Mouse (Mus musculus) stomach, embryonic 14.5 days (tissue): ENCODE results near the gene A730009L09Rik. TPM values are rescaled to one million over a fixed set of nuclear protein-coding genes. Genes with fewer than 3 reads are reported as not detected.

Source experiments
- ATAC-seq: fragments of 200-750 bp; cut with Nextera tagmentation; 2 replicates; pipeline ENCODE4 v1.8.0; 2017; ENCODE audit warnings: low read depth, moderate TSS enrichment; ENCODE audit not compliant: insufficient number of reproducible peaks, insufficient read depth, low FRiP score
- H3K27ac ChIP-seq: fragments of 300-500 bp; sonication (generic); 2 replicates; pipeline ENCODE4 v1.5.1; 2014; ENCODE audit warnings: mild to moderate bottlenecking, low read length, moderate library complexity, mixed read lengths
- H3K27me3 ChIP-seq: fragments of 300-500 bp; sonication (generic); 2 replicates; pipeline ENCODE4 v1.6.1; 2014; ENCODE audit warnings: low read length, control low read depth, mixed read lengths; ENCODE audit not compliant: control insufficient read depth, insufficient read depth
- H3K36me3 ChIP-seq: fragments of 300-500 bp; sonication (generic); 2 replicates; pipeline ENCODE4 v1.6.1; 2014; ENCODE audit warnings: mild to moderate bottlenecking, control low read depth, low read length, moderate library complexity, mixed read lengths; ENCODE audit not compliant: control insufficient read depth, insufficient read depth
- H3K4me1 ChIP-seq: fragments of 300-500 bp; sonication (generic); 2 replicates; pipeline ENCODE4 v1.6.1; 2014; ENCODE audit warnings: low read length, control low read depth, mixed read lengths; ENCODE audit not compliant: control insufficient read depth, insufficient read depth
- H3K4me2 ChIP-seq: fragments of 300-500 bp; sonication (generic); replicated peaks from 2 replicates; pipeline ENCODE4 v1.6.1; 2014; ENCODE audit warnings: low read depth, low read length, control low read depth
- H3K4me3 ChIP-seq: fragments of 300-500 bp; sonication (generic); 2 replicates; pipeline ENCODE4 v1.5.1; 2014; ENCODE audit warnings: low read depth, low read length, control low read depth
- H3K9ac ChIP-seq: fragments of 300-500 bp; sonication (generic); replicated peaks from 2 replicates; pipeline ENCODE4 v1.6.1; 2014; ENCODE audit warnings: low read depth, mild to moderate bottlenecking, control low read depth, low read length, moderate library complexity, mixed read lengths
- H3K9me3 ChIP-seq: fragments of 300-500 bp; sonication (generic); 2 replicates; pipeline ENCODE4 v1.6.1; 2016; ENCODE audit warnings: low read depth, low read length, control low read depth; ENCODE audit not compliant: control insufficient read depth
- WGBS: fragments of 180-500 bp; shearing (Covaris S2); extraction: QIAGEN DNeasy Blood & Tissue Kit; methylation state at CpG from one replicate; pipeline ENCODE4 v1.1.7; 2014; 5-methylcytosine and 5-hydroxymethylcytosine counted together
- polyA plus RNA-seq: library from polyadenylated mRNA; unstranded; fragments of >200 nt; fragmentation: Nextera tagmentation; extraction: Ambion mirVana; gene quantifications from 2 replicates; pipeline ENCODE4 v1.2.1, GENCODE M21; 2014

A730009L09Rik gene
- polyA plus RNA-seq = not detected in 2 replicates

DNA sequence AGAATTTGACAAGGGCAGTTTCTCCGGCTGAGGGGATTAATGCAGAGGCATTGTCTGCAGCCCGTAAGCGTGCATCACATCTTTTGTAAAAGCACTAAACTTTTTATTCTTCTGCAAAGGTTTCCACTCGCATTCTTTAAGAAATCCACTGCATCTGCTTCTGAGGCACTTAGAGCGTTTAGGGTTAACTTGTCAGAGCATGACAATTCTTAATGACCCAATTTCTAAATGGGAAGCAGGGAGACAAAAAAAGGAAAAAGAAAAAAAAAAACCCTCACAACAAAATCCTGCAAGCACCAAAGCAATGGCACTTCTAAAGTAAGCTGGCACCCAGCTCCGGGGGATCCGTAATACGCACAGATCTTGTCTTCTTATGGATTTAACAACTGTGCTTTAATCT is at the start of gene A730009L09Rik:
A730009L09Rik (plus strand) TSS at position 301 of the 400 bp plus-strand sequence.
- no peak for ATAC-seq
- Histone ChIP-seq H3K27me3 (no peaks in the 10 kb centered on the region), H3K4me1 (no peaks in the 10 kb centered on the region), H3K9me3 (no peaks in the 10 kb centered on the region), H3K4me2 (no peak within 1 kb of the TSS), H3K27ac (no peak within 1 kb of the TSS), H3K4me3 (no peak within 1 kb of the TSS), H3K36me3 (no peaks in the 10 kb centered on the region), H3K9ac (no peak within 1 kb of the TSS)
- WGBS = 72% methylated on average over 8 of the region's 8 CpGs

DNA sequence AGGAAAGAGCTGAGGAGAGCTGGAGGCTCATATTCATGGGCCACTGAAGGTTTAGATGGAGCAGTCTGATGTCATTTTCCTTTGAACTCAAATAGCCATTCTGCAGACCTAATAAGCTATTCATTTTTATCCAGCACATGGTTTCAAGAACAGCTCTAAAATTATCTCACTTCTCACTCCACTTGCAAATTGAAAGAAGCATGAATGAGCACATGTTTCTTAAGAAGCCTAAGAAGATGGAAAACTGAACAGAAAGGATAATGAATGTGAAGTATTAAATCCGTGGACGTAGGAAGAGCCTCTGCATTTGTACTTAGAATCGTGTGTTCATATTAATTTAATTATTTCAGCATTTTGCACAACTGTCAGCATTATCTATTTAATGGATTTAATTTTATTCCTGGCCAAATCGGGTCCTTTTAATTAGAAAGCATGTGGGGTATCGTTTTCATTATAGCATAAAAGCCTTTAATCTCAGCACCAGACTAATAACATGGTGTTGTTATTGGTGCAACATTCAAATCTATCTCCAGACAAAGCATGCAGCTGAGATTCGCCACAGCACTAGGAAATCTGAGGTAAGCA is 49.2 kb upstream of the A730009L09Rik start:
- no peak for ATAC-seq
- H3K9me3 ChIP-seq = no peaks in the 10 kb centered on the region
- whole genome bisulfite sequencing = 90% methylated on average over 6 of the region's 6 CpGs
- no peak overlapping the region for H3K4me3 ChIP-seq
- H3K9ac ChIP-seq = no peak overlapping the region
- no peaks in the 10 kb centered on the region for H3K27me3 ChIP-seq
- H3K27ac ChIP-seq = no peak overlapping the region
- no peaks in the 10 kb centered on the region for H3K36me3 ChIP-seq
- no peak overlapping the region for H3K4me2 ChIP-seq
- no peaks in the 10 kb centered on the region for H3K4me1 ChIP-seq

DNA sequence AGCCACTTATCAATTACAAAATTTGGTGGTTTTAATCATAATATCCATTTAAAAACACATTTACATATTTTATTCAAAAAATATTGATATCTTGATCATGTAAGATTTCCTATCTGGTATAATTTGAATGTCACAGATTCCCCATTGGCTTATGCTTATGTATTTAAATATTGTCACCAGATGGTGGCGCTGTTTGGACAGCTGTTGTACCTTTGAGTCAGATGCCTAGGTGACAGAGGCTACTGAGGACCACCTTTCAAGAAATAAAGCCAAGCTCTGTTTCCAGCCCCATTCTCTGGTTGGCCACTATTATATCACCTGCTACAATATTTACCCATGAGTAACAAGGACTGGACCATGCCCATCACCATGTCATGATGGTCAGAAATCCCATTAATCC is 46.0 kb upstream of the A730009L09Rik start:
- WGBS = 13% methylated on average over 1 of the region's 1 CpGs
- Histone ChIP-seq H3K36me3 (no peaks in the 10 kb centered on the region), H3K27ac (no peak overlapping the region), H3K9ac (no peak overlapping the region), H3K4me3 (no peak overlapping the region), H3K4me2 (no peak overlapping the region), H3K27me3 (no peaks in the 10 kb centered on the region), H3K9me3 (no peaks in the 10 kb centered on the region), H3K4me1 (no peaks in the 10 kb centered on the region)
- ATAC-seq = no peak

DNA sequence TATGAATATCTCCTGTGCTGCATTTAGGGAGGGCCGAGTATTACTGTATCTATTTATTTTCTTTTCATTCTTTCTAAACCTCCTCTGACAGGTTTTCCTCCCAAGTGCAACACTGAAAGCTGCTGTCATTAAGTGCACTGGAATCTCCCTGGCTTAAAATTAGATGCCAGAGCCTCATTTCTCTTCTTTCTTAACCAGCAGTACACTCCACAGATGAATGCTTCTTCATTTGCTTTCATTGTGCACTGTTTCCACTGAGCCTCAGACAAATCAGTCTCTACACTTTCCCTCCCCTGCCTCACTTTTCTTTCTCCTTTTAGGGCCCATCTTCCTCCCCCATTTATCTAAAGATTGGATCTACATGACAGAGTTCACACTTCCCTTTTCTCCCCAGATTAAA is 44.9 kb upstream of the A730009L09Rik start:
- no peak for ATAC-seq
- no peak overlapping the region for H3K9ac ChIP-seq
- H3K27me3 ChIP-seq = no peaks in the 10 kb centered on the region
- no peak overlapping the region for H3K4me3 ChIP-seq
- no peak overlapping the region for H3K4me2 ChIP-seq
- H3K4me1 ChIP-seq = no peaks in the 10 kb centered on the region
- 56% methylated on average over 1 of the region's 1 CpGs for WGBS
- no peak overlapping the region for H3K27ac ChIP-seq
- H3K9me3 ChIP-seq = no peaks in the 10 kb centered on the region
- no peaks in the 10 kb centered on the region for H3K36me3 ChIP-seq

DNA sequence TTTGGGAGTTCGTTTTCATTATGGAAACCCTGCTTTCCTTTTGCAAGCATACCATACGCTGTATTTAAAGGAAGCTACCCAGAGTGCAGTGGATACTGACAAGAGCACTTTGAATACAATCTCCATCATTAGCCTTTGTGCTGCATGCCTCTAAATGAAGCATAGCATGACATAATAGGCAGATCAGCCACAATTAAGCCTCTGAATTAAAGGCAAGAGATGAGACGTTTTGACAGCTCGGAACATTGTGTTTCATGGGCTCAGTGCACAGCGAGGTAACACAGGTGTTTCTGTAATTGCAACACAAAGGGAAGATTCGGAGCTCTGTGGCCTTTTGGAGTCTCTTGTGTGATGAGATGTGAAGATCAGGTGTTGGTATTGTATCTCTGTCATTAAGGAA is 41.5 kb upstream of the A730009L09Rik start:
- H3K4me3 ChIP-seq = no peak overlapping the region
- H3K4me2 ChIP-seq = no peak overlapping the region
- H3K4me1 ChIP-seq = no peaks in the 10 kb centered on the region
- H3K36me3 ChIP-seq = no peaks in the 10 kb centered on the region
- H3K9ac ChIP-seq = no peak overlapping the region
- no peak for ATAC-seq
- no peaks in the 10 kb centered on the region for H3K9me3 ChIP-seq
- no peaks in the 10 kb centered on the region for H3K27me3 ChIP-seq
- no peak overlapping the region for H3K27ac ChIP-seq
- 83% methylated on average over 6 of the region's 6 CpGs for WGBS

DNA sequence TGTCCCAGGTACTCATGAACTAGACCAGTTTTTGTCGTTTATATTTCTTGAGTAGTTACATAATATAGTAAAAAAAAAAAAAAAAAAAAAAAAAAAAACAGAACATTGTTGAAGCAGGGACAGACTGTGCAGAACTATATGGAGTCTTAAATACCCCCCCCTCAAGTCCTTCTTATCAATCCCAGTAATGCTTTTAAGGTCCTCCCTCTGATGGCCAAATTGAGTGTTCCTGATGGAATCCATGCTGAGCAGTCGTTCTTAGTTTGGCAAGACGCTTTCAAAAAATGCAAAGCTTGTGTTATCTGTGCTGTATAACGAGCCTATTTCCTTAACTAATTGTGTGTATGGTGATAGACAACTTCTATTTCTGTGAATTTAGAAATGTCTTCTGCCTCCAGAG is 40.2 kb upstream of the A730009L09Rik start:
- Histone ChIP-seq H3K36me3 (no peaks in the 10 kb centered on the region), H3K4me3 (no peak overlapping the region), H3K9me3 (no peaks in the 10 kb centered on the region), H3K4me1 (no peaks in the 10 kb centered on the region), H3K4me2 (no peak overlapping the region), H3K27me3 (no peaks in the 10 kb centered on the region), H3K9ac (no peak overlapping the region), H3K27ac (no peak overlapping the region)
- no peak for ATAC-seq
- WGBS = 81% methylated on average over 4 of the region's 4 CpGs

DNA sequence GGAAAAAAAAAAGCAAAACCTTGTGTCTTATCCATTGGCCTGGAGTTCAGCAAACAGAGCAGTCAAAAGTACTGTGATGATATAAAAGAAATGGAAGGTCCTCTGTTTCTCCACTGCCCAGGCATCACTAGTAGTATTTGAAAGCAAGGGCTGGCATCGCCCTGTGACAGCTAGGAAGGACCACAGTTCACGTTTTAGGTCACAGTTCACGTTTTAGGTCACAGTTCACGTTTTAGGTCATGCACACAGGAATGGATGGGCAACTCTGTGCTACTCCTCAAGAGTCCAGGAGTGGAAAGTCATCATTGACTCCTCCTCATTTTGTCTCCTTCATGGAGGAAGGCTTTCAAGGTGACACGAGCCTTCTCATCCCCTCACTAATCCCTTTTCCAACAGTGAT is 38.0 kb upstream of the A730009L09Rik start:
- 80% methylated on average over 5 of the region's 5 CpGs for WGBS
- Histone ChIP-seq H3K27me3 (no peaks in the 10 kb centered on the region), H3K4me1 (no peaks in the 10 kb centered on the region), H3K9me3 (no peaks in the 10 kb centered on the region), H3K9ac (no peak overlapping the region), H3K27ac (no peak overlapping the region), H3K36me3 (no peaks in the 10 kb centered on the region), H3K4me3 (no peak overlapping the region), H3K4me2 (no peak overlapping the region)
- no peak for ATAC-seq

DNA sequence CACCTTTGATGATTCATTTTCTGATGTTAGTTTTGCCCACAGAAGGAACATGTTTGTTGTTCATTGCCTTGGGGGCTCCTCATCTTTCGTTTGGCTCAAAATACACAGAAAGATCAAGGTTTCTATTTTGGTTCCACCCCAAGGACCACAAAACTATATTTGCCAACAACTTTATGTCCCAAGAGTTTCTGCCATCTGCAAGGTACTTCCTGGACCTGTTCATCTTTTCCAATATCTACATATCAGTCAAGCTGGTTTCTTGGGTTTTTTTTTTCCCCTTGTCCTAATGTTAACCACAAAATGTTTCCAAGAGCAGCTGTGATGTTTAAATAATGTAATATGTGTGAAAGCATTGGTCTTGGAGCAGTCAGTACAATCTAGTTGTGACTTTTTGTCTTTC is 37.4 kb upstream of the A730009L09Rik start:
- H3K4me1 ChIP-seq = no peaks in the 10 kb centered on the region
- no peaks in the 10 kb centered on the region for H3K27me3 ChIP-seq
- no peaks in the 10 kb centered on the region for H3K36me3 ChIP-seq
- H3K4me2 ChIP-seq = no peak overlapping the region
- 70% methylated on average over 1 of the region's 1 CpGs for WGBS
- no peak for ATAC-seq
- no peak overlapping the region for H3K9ac ChIP-seq
- H3K4me3 ChIP-seq = no peak overlapping the region
- H3K9me3 ChIP-seq = no peaks in the 10 kb centered on the region
- no peak overlapping the region for H3K27ac ChIP-seq

DNA sequence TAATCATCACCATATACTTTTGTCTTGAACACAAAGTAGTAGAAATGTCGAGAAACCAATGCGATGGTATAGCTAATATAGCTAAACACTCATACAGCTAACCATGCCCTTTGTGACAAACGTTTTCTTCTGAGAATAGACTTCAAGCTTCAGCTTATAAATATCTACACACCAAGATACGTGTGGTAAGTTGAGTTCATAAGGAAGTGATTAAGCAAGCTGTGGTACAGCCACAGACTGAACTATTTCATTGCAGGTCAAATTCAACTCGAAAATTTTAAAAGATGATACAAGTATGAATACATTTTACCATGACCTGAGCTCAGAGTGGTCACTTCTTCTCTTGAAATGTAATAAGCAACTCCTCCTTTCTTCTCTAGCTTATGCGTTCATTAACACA is 37.0 kb upstream of the A730009L09Rik start:
- Histone ChIP-seq H3K9ac (no peak overlapping the region), H3K9me3 (no peaks in the 10 kb centered on the region), H3K4me1 (no peaks in the 10 kb centered on the region), H3K4me2 (no peak overlapping the region), H3K36me3 (no peaks in the 10 kb centered on the region), H3K27me3 (no peaks in the 10 kb centered on the region), H3K4me3 (no peak overlapping the region), H3K27ac (no peak overlapping the region)
- 80% methylated on average over 6 of the region's 6 CpGs for WGBS
- ATAC-seq = no peak
